Mouse (Mus musculus): Measurements from ENCODE around the gene Fam171a2. TPM values are rescaled to one million over a fixed set of nuclear protein-coding genes. Genes with fewer than 3 reads are reported as not detected.
"Not testable (repeated sequence)": the region's sequence is repeated elsewhere in the genome, so short reads cannot be mapped to it uniquely, and the experiment has no call there.

Fam171a2 gene
- polyA plus RNA-seq, 1 experiment from 2014 or later: 3.7 TPM

- Histone ChIP-seq H3K27ac (replicated peaks) (no peak overlapping the region), H3K4me3 (no peak overlapping the region)
- 8% methylated on average over 11 of the region's 11 CpGs for WGBS
Observed at GRCm38 (mm10) chr11:102411704-102412103, 35.8 kb downstream of the Fam171a2 start.

GRCm38 (mm10) chr11:102411061-102411460 is 36.4 kb downstream of the Fam171a2 start:
- no peaks in the 10 kb centered on the region for H3K9me3 ChIP-seq

More at GRCm38 (mm10) chr11:102411704-102412103, 35.8 kb downstream of the Fam171a2 start:
- no peaks in the 10 kb centered on the region for H3K27me3 ChIP-seq (replicated peaks; ENCODE audit: low read depth, poor library complexity, severe bottlenecking)
- H3K36me3 ChIP-seq (replicated peaks): no peaks in the 10 kb centered on the region
- H3K4me1 ChIP-seq: peaks cover 39% of the 10 kb centered on the region
- H3K9me3 ChIP-seq: no peaks in the 10 kb centered on the region
- peak; percentile 90 for DNase-seq (ENCODE audit: low spot score)

GRCm38 (mm10) chr11:102410345-102410744 is 37.1 kb downstream of the Fam171a2 start:
- H3K27ac ChIP-seq (replicated peaks); DNase-seq (ENCODE audit: low spot score); H3K36me3 ChIP-seq (replicated peaks); H3K9me3 ChIP-seq; H3K4me3 ChIP-seq; H3K27me3 ChIP-seq (replicated peaks; ENCODE audit: low read depth, poor library complexity, severe bottlenecking): not testable (repeated sequence)
- peaks cover 53% of the 10 kb centered on the region for H3K4me1 ChIP-seq
- 93% methylated on average over 3 of the region's 3 CpGs for WGBS

More at GRCm38 (mm10) chr11:102411061-102411460, 36.4 kb downstream of the Fam171a2 start:
- no peak overlapping the region for H3K4me3 ChIP-seq
- H3K27me3 ChIP-seq (replicated peaks; ENCODE audit: low read depth, poor library complexity, severe bottlenecking): no peaks in the 10 kb centered on the region
- H3K4me1 ChIP-seq: peaks cover 46% of the 10 kb centered on the region
- H3K36me3 ChIP-seq (replicated peaks): no peaks in the 10 kb centered on the region
- DNase-seq (ENCODE audit: low spot score): no peak
- no peak overlapping the region for H3K27ac ChIP-seq (replicated peaks)
- 86% methylated on average over 3 of the region's 3 CpGs for WGBS

GRCm38 (mm10) chr11:102409795-102410330 is 37.6 kb downstream of the Fam171a2 start:
- peaks cover 6% of the 10 kb centered on the region for H3K36me3 ChIP-seq (replicated peaks)
- WGBS: 77% methylated on average over 3 of the region's 3 CpGs
- H3K27ac ChIP-seq (replicated peaks): 0 out of 2 replicates have a peak overlapping the region, but pooled peaks have one; percentile 0
- no peaks in the 10 kb centered on the region for H3K27me3 ChIP-seq (replicated peaks; ENCODE audit: low read depth, poor library complexity, severe bottlenecking)
- H3K9me3 ChIP-seq: no peaks in the 10 kb centered on the region
- peaks cover 55% of the 10 kb centered on the region for H3K4me1 ChIP-seq
- H3K4me3 ChIP-seq: no peak overlapping the region
- DNase-seq (ENCODE audit: low spot score): no peak

- WGBS: 42% methylated on average over 15 of the region's 15 CpGs
- DNase-seq (ENCODE audit: low spot score): no peak
- H3K9me3 ChIP-seq: no peaks in the 10 kb centered on the region
Observed at GRCm38 (mm10) chr11:102408888-102409794, 38.3 kb downstream of the Fam171a2 start.

GRCm38 (mm10) chr11:102408344-102408876 is 39.1 kb downstream of the Fam171a2 start:
- DNase-seq (ENCODE audit: low spot score): peak; percentile 98
- Histone ChIP-seq H3K27me3 (replicated peaks; ENCODE audit: low read depth, poor library complexity, severe bottlenecking) (peaks cover 4% of the 10 kb centered on the region; the same call in 1 of the 2 replicates), H3K4me3 (peak overlapping the region; percentile 92), H3K36me3 (replicated peaks) (peaks cover 20% of the 10 kb centered on the region), H3K27ac (replicated peaks) (peak overlapping the region; percentile 95), H3K9me3 (no peaks in the 10 kb centered on the region), H3K4me1 (peaks cover 58% of the 10 kb centered on the region)
- WGBS: under 1% methylated on average over 32 of the region's 32 CpGs

More at GRCm38 (mm10) chr11:102408888-102409794, 38.3 kb downstream of the Fam171a2 start:
- H3K36me3 ChIP-seq (replicated peaks): peaks cover 13% of the 10 kb centered on the region
- peak overlapping the region; percentile 95 for H3K27ac ChIP-seq (replicated peaks)
- no peaks in the 10 kb centered on the region for H3K27me3 ChIP-seq (replicated peaks; ENCODE audit: low read depth, poor library complexity, severe bottlenecking)
- peak overlapping the region; percentile 92 for H3K4me3 ChIP-seq
- peaks cover 58% of the 10 kb centered on the region for H3K4me1 ChIP-seq

GRCm38 (mm10) chr11:102407834-102408215 is 39.7 kb downstream of the Fam171a2 start, which contains the start of gene Slc25a39:
Slc25a39 (minus strand) TSS chr11:102407946.
- no peak for DNase-seq (ENCODE audit: low spot score)
- WGBS: 2% methylated on average over 19 of the region's 19 CpGs
- Histone ChIP-seq H3K9me3 (no peaks in the 10 kb centered on the region), H3K36me3 (replicated peaks) (peaks cover 26% of the 10 kb centered on the region), H3K27ac (replicated peaks) (peak within 1 kb of the TSS; percentile 95), H3K4me3 (peak within 1 kb of the TSS; percentile 92), H3K4me1 (peaks cover 58% of the 10 kb centered on the region), H3K27me3 (replicated peaks; ENCODE audit: low read depth, poor library complexity, severe bottlenecking) (peaks cover 10% of the 10 kb centered on the region; the same call in 1 of the 2 replicates)

GRCm38 (mm10) chr11:102406900-102407833 is 40.3 kb downstream of the Fam171a2 start:
- H3K36me3 ChIP-seq (replicated peaks): peaks cover 33% of the 10 kb centered on the region
- H3K4me3 ChIP-seq: peak overlapping the region; percentile 92
- peaks cover 17% of the 10 kb centered on the region for H3K27me3 ChIP-seq (replicated peaks; ENCODE audit: low read depth, poor library complexity, severe bottlenecking)
- WGBS: under 1% methylated on average over 85 of the region's 85 CpGs
- peak; percentile 95 for DNase-seq (ENCODE audit: low spot score)
- peaks cover 59% of the 10 kb centered on the region for H3K4me1 ChIP-seq
- H3K27ac ChIP-seq (replicated peaks): peak overlapping the region; percentile 95
- H3K9me3 ChIP-seq: no peaks in the 10 kb centered on the region

- H3K36me3 ChIP-seq (replicated peaks): peaks cover 39% of the 10 kb centered on the region
- peaks cover 61% of the 10 kb centered on the region for H3K4me1 ChIP-seq
- H3K27me3 ChIP-seq (replicated peaks; ENCODE audit: low read depth, poor library complexity, severe bottlenecking): peaks cover 24% of the 10 kb centered on the region
- H3K4me3 ChIP-seq: peak overlapping the region; percentile 92
- WGBS: 15% methylated on average over 3 of the region's 3 CpGs
- no peak for DNase-seq (ENCODE audit: low spot score)
- H3K9me3 ChIP-seq: no peaks in the 10 kb centered on the region
- peak overlapping the region; percentile 95 for H3K27ac ChIP-seq (replicated peaks)
Observed at GRCm38 (mm10) chr11:102406401-102406800, 41.1 kb downstream of the Fam171a2 start.

- 87% methylated on average over 11 of the region's 11 CpGs for WGBS
- no peak for DNase-seq (ENCODE audit: low spot score)
- Histone ChIP-seq H3K27ac (replicated peaks) (peak overlapping the region; percentile 95; the same call in 1 of the 2 replicates), H3K4me1 (peaks cover 59% of the 10 kb centered on the region), H3K4me3 (peak overlapping the region; percentile 92), H3K36me3 (replicated peaks) (peaks cover 39% of the 10 kb centered on the region), H3K9me3 (no peaks in the 10 kb centered on the region), H3K27me3 (replicated peaks; ENCODE audit: low read depth, poor library complexity, severe bottlenecking) (peaks cover 31% of the 10 kb centered on the region)
Observed at GRCm38 (mm10) chr11:102405544-102406285, 41.8 kb downstream of the Fam171a2 start.
